Mouse (Mus musculus): Measurements from ENCODE around the gene Nmnat2. TPM values are rescaled to one million over a fixed set of nuclear protein-coding genes. Genes with fewer than 3 reads are reported as not detected.

The Nmnat2 gene
- polyA plus RNA-seq, 1 experiment from 2014 or later: 1.3 TPM

DNA sequence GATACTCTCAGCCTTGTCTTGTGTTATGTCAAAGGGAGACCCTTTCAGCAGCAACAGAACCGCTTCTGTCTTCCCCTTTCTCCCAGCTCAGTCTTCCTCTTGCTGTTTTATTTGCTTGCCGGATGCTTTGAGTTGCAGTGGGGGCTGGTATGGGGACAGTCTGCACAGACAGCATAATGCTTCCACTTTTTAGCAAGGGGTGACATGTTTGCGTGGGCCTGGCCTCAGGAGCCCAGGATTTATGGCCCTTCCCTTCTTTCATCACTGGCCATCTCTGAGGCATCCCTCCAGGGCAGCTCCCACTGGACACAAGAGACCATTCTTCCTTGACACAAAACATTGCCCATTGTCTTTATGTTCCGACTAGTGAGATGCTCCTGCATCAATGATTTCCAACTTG lies 18.2 kb downstream of the Nmnat2 start:
- Histone ChIP-seq H3K4me1 (replicated peaks; ENCODE audit: control insufficient read depth, insufficient read depth) (no peaks in the 10 kb centered on the region), H3K4me2 (replicated peaks; ENCODE audit: low read depth) (no peak overlapping the region), H3K4me3 (ENCODE audit: low read depth, low read length) (no peak overlapping the region), H3K36me3 (ENCODE audit: control insufficient read depth, insufficient read depth, low read length) (no peaks in the 10 kb centered on the region), H3K27ac (replicated peaks) (no peak overlapping the region), H3K9ac (ENCODE audit: low read length) (no peak overlapping the region), H3K27me3 (ENCODE audit: control insufficient read depth, insufficient read depth, low read length) (no peaks in the 10 kb centered on the region), H3K9me3 (ENCODE audit: control insufficient read depth, low read length) (no peaks in the 10 kb centered on the region)
- DNase-seq (ENCODE audit: low spot score) (no peak), ATAC-seq (ENCODE audit: low FRiP score, low TSS enrichment) (no peak)
- WGBS: 47% methylated on average over 4 of the region's 4 CpGs
- no peak for TF ChIP-seq EP300 (optimal IDR thresholded peaks at IDR 0.05)
- no peak for TF ChIP-seq CTCF (IDR thresholded peaks at IDR 0.05; ENCODE audit: low read depth)

DNA sequence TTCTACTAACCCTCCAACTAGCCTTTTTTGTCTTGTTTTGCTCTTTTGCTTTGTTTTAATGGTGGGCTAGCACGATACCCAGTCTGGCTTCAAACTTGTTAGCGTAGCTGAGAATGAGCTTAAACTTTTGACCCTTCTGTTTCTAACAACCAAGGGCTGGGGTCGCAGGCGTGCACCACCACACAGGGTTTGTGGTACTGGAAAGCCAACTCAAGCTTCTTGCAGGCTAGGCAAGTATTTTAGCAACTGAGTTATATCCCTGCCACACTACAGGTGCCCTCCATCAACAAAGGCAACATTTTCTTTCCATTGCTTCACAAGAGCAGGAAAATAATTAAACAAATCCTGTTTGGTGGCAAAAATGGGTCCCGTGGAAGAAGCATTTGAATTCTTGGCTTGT lies 18.6 kb downstream of the Nmnat2 start:
- H3K27ac ChIP-seq (replicated peaks): no peak overlapping the region
- ATAC-seq (ENCODE audit: low FRiP score, low TSS enrichment) (no peak), DNase-seq (ENCODE audit: low spot score) (no peak)
- no peak overlapping the region for H3K4me3 ChIP-seq (ENCODE audit: low read depth, low read length)
- TF ChIP-seq EP300 (optimal IDR thresholded peaks at IDR 0.05) (no peak), CTCF (IDR thresholded peaks at IDR 0.05; ENCODE audit: low read depth) (no peak)
- no peaks in the 10 kb centered on the region for H3K4me1 ChIP-seq (replicated peaks; ENCODE audit: control insufficient read depth, insufficient read depth)
- H3K9ac ChIP-seq (ENCODE audit: low read length): no peak overlapping the region
- H3K36me3 ChIP-seq (ENCODE audit: control insufficient read depth, insufficient read depth, low read length): no peaks in the 10 kb centered on the region
- no peaks in the 10 kb centered on the region for H3K9me3 ChIP-seq (ENCODE audit: control insufficient read depth, low read length)
- WGBS: 28% methylated on average over 5 of the region's 5 CpGs
- H3K27me3 ChIP-seq (ENCODE audit: control insufficient read depth, insufficient read depth, low read length): no peaks in the 10 kb centered on the region
- no peak overlapping the region for H3K4me2 ChIP-seq (replicated peaks; ENCODE audit: low read depth)

DNA sequence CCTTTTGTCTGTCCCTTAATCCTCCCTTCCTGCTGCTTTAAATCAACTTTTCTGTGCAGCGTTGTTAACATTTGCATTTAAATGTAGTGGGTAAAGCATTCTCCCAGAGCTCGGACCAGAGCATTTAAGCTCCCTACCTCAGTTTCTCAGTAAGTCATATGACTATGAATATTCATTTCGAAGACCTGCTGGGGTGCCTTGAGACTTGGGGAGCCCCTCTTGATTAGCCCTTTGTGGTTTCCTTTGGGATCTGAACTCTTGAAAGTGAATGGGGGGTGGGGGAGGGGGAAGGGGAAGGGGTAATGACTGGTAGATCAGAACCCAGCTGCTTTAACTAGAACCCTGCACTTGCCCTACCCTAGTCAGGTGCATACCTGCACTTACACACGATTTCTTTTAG lies 19.1 kb downstream of the Nmnat2 start:
- 35% methylated on average over 4 of the region's 4 CpGs for WGBS
- Histone ChIP-seq H3K9me3 (ENCODE audit: control insufficient read depth, low read length) (no peaks in the 10 kb centered on the region), H3K36me3 (ENCODE audit: control insufficient read depth, insufficient read depth, low read length) (no peaks in the 10 kb centered on the region), H3K4me1 (replicated peaks; ENCODE audit: control insufficient read depth, insufficient read depth) (no peaks in the 10 kb centered on the region), H3K27me3 (ENCODE audit: control insufficient read depth, insufficient read depth, low read length) (no peaks in the 10 kb centered on the region), H3K4me2 (replicated peaks; ENCODE audit: low read depth) (no peak overlapping the region), H3K9ac (ENCODE audit: low read length) (no peak overlapping the region), H3K27ac (replicated peaks) (no peak overlapping the region), H3K4me3 (ENCODE audit: low read depth, low read length) (no peak overlapping the region)
- DNase-seq (ENCODE audit: low spot score) (no peak), ATAC-seq (ENCODE audit: low FRiP score, low TSS enrichment) (no peak)
- TF ChIP-seq EP300 (optimal IDR thresholded peaks at IDR 0.05) (no peak), CTCF (IDR thresholded peaks at IDR 0.05; ENCODE audit: low read depth) (no peak)

DNA sequence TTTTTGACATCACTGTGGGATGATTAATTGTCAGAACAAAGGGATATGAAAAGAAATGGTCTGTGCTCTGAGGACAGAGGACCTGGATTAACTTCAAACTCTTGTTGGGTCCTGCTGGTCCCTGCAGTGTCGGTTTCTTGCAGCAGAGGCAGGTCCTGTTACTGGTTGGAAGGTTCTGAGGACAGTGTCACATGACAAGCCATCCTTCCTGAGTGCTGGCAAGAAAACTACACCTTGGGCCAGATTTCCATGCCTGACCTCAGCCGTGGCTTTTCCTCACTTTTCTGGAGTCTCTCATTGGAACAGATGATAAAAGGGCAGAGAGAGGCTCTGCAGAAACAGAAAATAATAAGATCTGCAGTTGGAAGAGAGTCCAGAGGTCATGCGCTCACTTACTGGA lies 20.4 kb downstream of the Nmnat2 start:
- ATAC-seq (ENCODE audit: low FRiP score, low TSS enrichment) (no peak), DNase-seq (ENCODE audit: low spot score) (no peak)
- H3K9ac ChIP-seq (ENCODE audit: low read length): no peak overlapping the region
- no peak overlapping the region for H3K4me2 ChIP-seq (replicated peaks; ENCODE audit: low read depth)
- no peaks in the 10 kb centered on the region for H3K27me3 ChIP-seq (ENCODE audit: control insufficient read depth, insufficient read depth, low read length)
- H3K4me3 ChIP-seq (ENCODE audit: low read depth, low read length): no peak overlapping the region
- H3K36me3 ChIP-seq (ENCODE audit: control insufficient read depth, insufficient read depth, low read length): no peaks in the 10 kb centered on the region
- 71% methylated on average over 3 of the region's 3 CpGs for WGBS
- no peak for TF ChIP-seq EP300 (optimal IDR thresholded peaks at IDR 0.05)
- no peak for TF ChIP-seq CTCF (IDR thresholded peaks at IDR 0.05; ENCODE audit: low read depth)
- H3K27ac ChIP-seq (replicated peaks): no peak overlapping the region
- H3K4me1 ChIP-seq (replicated peaks; ENCODE audit: control insufficient read depth, insufficient read depth): no peaks in the 10 kb centered on the region
- no peaks in the 10 kb centered on the region for H3K9me3 ChIP-seq (ENCODE audit: control insufficient read depth, low read length)

DNA sequence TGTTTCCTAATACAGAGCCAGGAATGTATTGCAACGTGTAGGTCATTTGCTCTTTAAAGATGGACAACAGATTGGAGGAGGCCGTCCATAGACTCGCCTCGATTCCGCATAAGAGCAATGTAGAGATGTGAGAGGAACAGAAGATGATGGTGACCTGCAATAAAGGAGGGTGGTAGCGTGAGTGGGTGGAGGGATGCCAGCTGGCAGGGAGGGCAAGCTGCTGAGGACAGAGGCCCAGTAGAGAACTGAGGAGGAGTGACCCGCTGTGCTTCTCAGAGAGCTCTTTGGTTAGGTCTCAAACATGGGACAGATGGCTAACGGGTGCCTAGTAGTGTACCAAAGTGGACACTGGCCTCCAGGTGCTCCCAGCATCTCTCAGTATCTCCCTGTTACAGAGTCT lies 23.9 kb downstream of the Nmnat2 start:
- Histone ChIP-seq H3K36me3 (ENCODE audit: control insufficient read depth, insufficient read depth, low read length) (no peaks in the 10 kb centered on the region), H3K27ac (replicated peaks) (no peak overlapping the region), H3K4me1 (replicated peaks; ENCODE audit: control insufficient read depth, insufficient read depth) (no peaks in the 10 kb centered on the region), H3K4me2 (replicated peaks; ENCODE audit: low read depth) (no peak overlapping the region), H3K9ac (ENCODE audit: low read length) (no peak overlapping the region), H3K9me3 (ENCODE audit: control insufficient read depth, low read length) (no peaks in the 10 kb centered on the region), H3K4me3 (ENCODE audit: low read depth, low read length) (no peak overlapping the region), H3K27me3 (ENCODE audit: control insufficient read depth, insufficient read depth, low read length) (no peaks in the 10 kb centered on the region)
- 93% methylated on average over 8 of the region's 8 CpGs for WGBS
- ATAC-seq (ENCODE audit: low FRiP score, low TSS enrichment) (no peak), DNase-seq (ENCODE audit: low spot score) (no peak)
- TF ChIP-seq CTCF (IDR thresholded peaks at IDR 0.05; ENCODE audit: low read depth): no peak
- no peak for TF ChIP-seq EP300 (optimal IDR thresholded peaks at IDR 0.05)

DNA sequence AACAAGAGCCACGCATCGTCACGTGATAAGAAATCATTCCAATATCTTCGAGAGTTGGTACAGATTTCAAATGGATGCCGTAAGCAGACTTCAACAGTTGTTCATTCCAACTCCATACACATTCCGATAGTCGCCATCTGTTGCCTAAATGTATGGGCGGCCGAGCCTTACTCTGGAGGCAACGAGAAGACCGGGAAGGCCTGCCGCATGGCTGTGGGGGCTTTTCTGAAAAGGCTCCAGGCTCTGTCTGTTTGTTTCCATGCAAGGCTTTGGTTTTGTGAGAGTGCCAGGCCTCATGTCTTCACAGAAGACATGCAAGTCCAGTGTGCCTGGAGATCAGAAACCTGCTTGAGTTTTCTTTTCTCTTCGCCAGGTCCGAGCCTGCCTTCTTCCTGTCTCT lies 28.6 kb downstream of the Nmnat2 start:
- no peak for ATAC-seq (ENCODE audit: low FRiP score, low TSS enrichment)
- Histone ChIP-seq H3K27me3 (ENCODE audit: control insufficient read depth, insufficient read depth, low read length) (no peaks in the 10 kb centered on the region), H3K4me2 (replicated peaks; ENCODE audit: low read depth) (no peak overlapping the region), H3K27ac (replicated peaks) (no peak overlapping the region), H3K4me3 (ENCODE audit: low read depth, low read length) (no peak overlapping the region), H3K9me3 (ENCODE audit: control insufficient read depth, low read length) (no peaks in the 10 kb centered on the region), H3K36me3 (ENCODE audit: control insufficient read depth, insufficient read depth, low read length) (no peaks in the 10 kb centered on the region), H3K4me1 (replicated peaks; ENCODE audit: control insufficient read depth, insufficient read depth) (no peaks in the 10 kb centered on the region), H3K9ac (ENCODE audit: low read length) (no peak overlapping the region)
- no peak for TF ChIP-seq CTCF (IDR thresholded peaks at IDR 0.05; ENCODE audit: low read depth)
- WGBS: 90% methylated on average over 14 of the region's 14 CpGs
- DNase-seq (ENCODE audit: low spot score): no peak

All from stomach, postnatal 0 days (tissue).